Mouse (Mus musculus) kidney, postnatal 14 days (tissue): ENCODE measurements around the gene Tppp2.
"Not testable (repeated sequence)": the region's sequence is repeated elsewhere in the genome, so short reads cannot be mapped to it uniquely, and the experiment has no call there.

Experiments
- DNase-seq: peaks from one replicate; pipeline ENCODE4 v3.0.0; 2022; ENCODE audit warnings: mixed read lengths

Tppp2 gene

GRCm38 (mm10) chr14:51912391-51913061 is 5.7 kb upstream of the Tppp2 start:
- DNase-seq, result peak; percentile 24

DNA sequence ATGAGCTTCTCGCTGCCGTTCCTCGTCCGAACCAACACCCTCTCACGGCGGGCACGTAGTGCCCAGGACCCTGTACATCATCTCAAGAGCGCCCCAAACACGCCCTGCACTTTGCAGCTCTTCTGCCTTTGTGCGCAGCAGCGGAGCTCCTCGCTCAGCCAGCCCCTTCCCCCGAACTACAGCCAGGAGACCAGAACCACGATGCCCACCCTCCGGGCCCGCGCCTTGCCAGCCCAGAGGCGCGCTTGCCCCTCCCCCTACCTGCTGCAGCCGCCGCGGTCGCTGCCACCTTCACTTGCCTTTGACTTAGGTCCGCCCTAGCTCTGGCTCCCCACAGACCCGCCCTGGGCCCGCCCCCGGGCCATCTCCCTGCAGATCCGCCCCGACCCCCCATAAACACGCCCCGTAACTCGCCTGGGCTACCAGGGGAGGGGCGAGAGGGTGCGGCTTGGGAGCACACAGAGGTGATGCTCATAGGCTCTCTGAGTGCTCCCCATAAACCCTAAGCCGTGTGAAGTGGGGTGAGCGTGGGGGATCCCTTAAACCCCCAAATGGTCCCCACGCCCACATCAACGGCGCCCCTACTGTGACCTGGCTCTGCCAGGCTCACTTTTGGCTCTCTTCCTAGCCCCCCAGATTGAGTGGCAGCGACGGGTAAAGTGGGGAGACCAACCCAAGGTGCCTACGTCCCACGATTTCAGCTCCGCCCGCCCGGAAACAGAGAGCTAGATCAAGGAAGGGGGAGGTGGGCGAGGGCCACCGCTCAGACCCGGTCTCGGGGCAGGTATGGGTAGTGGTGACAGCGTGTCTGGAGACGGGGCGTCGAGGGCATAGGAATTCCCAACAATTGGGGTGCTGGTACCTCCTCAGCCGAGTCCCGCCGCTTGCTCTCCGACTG is 4.9 kb upstream of the Tppp2 start:
- peak; percentile 90 for DNase-seq

- peak; percentile 88 for DNase-seq
Measured at GRCm38 (mm10) chr14:51913960-51914762, 4.1 kb upstream of the Tppp2 start, which contains the start of gene Ndrg2. Gene Ndrg2 (minus strand): TSS chr14:51914158.

- no peak for DNase-seq
Measured at GRCm38 (mm10) chr14:51915030-51915429, 3.2 kb upstream of the Tppp2 start.

- DNase-seq, result no peak
Measured at GRCm38 (mm10) chr14:51916539-51916938, 1.7 kb upstream of the Tppp2 start.

GRCm38 (mm10) chr14:51918966-51919365 is 741 bp downstream of the Tppp2 start:
- no peak for DNase-seq

DNA sequence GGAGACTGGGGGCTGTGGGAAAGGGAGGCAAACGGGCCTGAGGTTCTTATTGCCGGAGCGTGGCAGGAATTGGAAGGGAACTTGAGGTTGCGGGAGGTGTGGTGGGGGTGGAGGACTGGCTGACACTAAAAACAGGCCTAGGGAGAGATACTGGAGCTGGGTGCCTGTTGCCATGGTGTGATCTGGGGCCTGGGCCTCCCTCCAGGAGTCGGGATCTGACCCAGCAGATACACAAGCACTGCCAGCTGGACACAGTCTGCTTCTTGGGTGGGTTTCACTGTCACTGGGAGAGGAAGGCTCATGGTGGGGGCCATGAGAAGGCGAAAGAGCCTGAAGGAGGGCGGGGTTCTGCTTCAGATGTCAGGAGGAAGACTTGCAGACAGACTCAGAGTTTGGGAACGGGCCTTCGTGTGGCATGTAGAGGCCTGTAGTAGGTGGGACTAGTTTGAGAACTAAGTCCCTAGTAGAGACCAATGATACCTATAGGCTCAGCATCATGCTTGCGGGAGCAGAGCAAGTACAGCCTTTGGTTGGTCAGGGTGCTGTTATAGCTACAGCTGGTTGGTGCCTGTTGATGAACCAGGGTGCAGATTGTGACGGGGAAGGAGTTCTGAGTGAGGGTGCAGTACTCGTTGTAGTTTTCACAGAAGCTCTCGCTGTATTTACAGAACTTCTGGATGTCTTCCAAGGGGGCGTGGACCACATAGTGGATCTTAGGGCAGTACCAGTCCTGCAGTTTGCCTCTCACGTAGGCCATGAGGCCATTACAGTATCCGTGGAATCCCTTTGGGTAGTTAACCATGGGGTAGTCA is 3.7 kb downstream of the Tppp2 start:
- DNase-seq, result no peak

DNA sequence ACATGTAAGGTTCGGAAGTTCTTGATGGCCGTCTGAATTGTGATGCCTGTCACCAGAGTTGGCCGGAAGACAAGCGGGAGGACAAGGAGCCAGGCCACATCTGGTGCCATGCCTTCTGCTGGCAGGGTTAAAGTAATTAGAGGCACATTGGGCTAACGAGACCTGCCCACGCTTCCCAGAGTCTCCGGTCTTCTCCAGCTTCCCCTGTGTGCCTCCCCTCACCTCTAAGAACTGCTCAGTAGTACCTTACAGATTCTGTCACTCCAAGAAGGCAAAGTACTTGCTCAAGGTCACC is 4.3 kb downstream of the Tppp2 start, which contains the start of gene Rnase13:
Gene Rnase13, minus strand, starts transcription at position 203 of the 295 bp plus-strand sequence.
- no peak for DNase-seq

DNA sequence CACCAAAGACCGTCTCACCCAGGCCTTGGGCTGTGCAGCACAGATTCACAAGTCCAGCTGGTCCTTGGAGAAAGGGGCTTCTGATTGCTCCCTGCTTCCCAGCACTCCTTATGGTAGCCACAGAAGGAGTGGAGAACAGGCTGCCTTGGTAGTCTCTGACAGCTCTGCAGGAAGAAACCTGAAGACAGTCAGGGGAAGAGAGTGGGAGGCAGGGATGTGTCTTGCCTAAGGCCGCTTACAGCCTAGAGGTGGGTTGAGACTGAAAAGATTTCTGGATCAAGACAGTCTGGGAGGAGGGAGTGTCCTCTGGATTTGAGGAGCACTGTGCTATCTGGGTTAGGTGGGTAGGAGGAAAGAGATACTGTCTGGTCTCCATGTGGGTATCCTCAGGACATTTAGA is 4.7 kb downstream of the Tppp2 start:
- no peak for DNase-seq

GRCm38 (mm10) chr14:51923492-51923891 is 5.3 kb downstream of the Tppp2 start:
- no peak for DNase-seq

DNA sequence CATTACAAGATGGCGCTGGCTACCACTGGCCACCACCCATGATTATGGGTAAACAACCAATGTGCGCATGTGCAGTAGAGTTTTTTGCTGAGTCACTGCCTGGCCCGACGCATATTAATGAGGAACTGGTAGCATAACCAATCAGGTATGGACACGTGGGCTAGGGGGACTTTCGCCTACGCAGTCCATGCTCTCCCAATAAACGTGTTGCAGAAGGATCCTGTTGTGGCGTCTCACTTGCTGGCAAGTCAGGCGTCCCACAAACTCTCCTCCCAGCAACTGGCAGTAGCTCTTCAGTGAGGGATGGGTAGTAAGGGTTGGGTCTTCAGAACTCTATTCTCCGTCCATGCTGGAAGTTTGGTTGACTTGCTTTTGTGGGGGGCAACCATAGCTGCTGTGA is 8.7 kb downstream of the Tppp2 start:
- DNase-seq, result not testable (repeated sequence)

DNA sequence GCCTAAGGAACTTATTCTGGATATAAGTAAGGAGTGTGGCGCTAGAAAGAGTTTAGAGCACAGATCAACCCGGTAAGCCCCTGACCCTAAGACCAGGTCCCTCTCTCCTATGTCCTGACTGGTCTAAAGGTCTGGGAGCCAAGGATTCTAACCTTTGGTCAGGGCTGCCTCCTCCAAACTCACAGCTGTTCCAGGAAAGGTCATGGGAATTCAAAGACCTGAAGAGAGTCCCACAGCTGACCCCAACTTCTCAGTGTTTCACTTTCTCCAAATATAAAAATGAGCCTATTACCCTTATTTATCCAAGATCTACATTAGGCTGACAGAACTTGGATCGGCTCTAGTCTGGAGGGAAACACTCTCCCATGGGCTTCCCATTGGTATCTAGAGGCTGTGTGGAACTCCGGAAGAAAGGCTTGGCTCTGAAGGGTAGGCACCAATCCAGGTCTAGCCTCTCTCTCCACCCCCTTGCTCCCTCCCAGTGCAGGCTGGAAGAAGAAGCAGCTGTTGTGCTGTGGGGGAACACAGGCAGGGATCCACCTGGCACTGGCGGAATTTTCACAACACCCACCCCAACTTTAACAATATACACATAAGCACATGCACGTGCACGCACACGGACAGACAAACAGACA is 11.2 kb downstream of the Tppp2 start:
- DNase-seq, result peak; percentile 69

DNA sequence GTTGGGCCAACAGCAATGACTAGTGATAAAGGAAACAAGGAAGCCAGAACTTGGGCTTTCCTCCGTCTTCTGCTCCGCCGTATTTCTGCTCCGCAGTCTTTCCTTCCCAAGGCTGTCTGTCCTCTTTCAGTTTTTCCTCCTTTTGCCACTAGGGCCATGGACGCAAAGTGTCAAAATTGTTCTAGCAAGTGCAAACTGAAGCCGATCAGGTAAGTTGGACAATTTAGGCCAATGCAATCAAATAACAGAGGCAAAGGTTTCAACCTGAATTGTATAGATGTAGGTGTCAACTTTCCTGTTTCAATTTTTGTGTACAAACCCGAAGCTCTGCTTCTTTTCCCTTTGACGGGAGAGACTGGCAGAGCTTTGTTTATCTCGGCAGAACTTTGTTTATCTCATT is 11.7 kb downstream of the Tppp2 start:
- DNase-seq, result no peak

DNA sequence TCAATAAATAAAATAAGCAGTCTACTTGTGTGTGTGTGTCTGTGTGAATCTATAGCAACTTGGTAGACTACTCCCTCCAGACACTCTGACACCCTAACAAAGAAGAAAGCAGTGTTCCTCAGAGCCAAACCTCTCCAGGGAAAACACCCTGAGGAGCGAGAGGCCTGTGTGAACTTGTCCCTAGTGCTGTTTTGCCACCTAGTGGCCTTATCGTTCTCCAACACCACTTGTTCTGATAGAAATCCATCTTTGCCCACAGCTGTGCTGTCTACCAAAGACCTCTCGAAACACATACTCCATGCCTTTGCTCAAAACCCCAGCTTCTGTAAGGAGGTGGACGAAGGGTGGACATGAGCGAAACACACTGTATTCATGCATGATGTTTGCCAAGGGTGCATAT is 12.6 kb downstream of the Tppp2 start:
- DNase-seq, result peak; percentile 83

GRCm38 (mm10) chr14:51932092-51933020 is 14.1 kb downstream of the Tppp2 start:
- DNase-seq, result no peak

- DNase-seq, result no peak
Measured at GRCm38 (mm10) chr14:51939005-51939404, 20.8 kb downstream of the Tppp2 start.

DNA sequence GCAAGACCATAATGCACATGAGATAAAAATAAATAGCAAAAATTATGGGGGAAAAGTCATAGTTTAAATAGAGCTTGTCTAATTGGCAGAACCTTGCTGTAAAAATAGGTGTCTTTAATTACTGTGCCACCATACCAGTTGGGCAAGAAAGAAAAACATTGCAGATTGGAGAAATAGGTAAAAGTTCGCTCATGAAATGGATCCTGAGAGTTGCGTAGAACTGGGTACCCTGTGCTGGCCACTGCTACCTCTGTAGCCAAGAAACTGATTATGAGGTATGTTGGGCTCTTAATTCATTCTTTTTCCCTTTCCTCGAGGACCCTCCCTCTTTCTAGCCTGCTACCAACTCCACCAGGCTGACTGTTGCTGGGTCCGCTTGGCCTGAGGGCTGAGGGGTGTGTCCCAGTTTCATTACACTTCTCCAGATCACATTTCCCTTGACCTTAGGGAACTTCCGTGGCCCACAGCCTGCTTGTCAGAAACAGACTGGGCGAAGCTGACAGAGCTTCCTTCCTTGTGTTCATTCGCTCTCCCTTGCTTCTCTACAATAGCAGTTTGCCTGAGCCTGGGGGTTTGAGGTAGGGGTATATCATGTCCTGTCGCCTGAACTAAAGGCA is 22.8 kb downstream of the Tppp2 start:
- peak; percentile 65 for DNase-seq

DNA sequence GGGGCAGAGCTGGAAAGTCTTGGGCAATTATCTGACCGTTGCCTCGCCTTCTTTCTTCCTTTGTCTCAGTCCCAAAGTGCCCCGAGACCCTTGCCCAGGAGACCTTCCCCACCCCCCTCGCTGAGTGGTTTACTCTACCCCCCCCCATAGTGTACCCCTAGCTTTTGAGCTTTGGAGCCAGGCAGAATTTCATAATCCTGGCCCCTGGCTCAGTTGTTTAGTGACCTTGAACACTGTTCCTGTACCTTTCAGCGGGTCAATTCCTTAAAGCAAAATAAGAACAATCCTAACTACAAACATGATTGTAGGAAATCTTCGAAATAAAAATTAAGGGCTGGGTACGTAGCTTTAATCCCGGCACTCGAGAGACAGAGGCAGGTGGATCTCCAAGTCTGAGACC is 23.4 kb downstream of the Tppp2 start:
- DNase-seq, result no peak

- DNase-seq, result no peak
Measured at GRCm38 (mm10) chr14:51942236-51942635, 24.0 kb downstream of the Tppp2 start.

GRCm38 (mm10) chr14:51943336-51943735 is 25.1 kb downstream of the Tppp2 start:
- no peak for DNase-seq
